Mouse (Mus musculus): ENCODE measurements around the gene Apoc3.

- TF ChIP-seq CTCF (IDR thresholded peaks at IDR 0.05; ENCODE audit: low read depth) (no peak), EP300 (IDR thresholded peaks at IDR 0.05; ENCODE audit: low read depth) (no peak)
Observed at GRCm38 (mm10) chr9:46227064-46227614, 8.3 kb downstream of the Apoc3 start.

All from heart, postnatal 0 days (tissue).